Mouse (Mus musculus) kidney, embryonic 16.5 days (tissue): Measurements from ENCODE around the gene Med13l. TPM values are rescaled to one million over a fixed set of nuclear protein-coding genes. Genes with fewer than 3 reads are reported as not detected.
A peak's percentile ranks its signal among the peaks of the same experiment; 100 is the strongest.

Source experiments
- ATAC-seq: fragments of 200-750 bp; cut with Nextera tagmentation; 2 replicates; pipeline ENCODE4 v1.8.0; 2017; ENCODE audit warnings: moderate TSS enrichment; ENCODE audit not compliant: low FRiP score, low TSS enrichment
- H3K27ac ChIP-seq: fragments of 300-500 bp; sonication (generic); 2 replicates; pipeline ENCODE4 v1.5.1; 2014; ENCODE audit warnings: low read length
- H3K27me3 ChIP-seq: fragments of 300-500 bp; sonication (generic); 2 replicates; pipeline ENCODE4 v1.6.1; 2014; ENCODE audit warnings: low read length, control low read depth, mixed read lengths; ENCODE audit not compliant: insufficient read depth
- H3K36me3 ChIP-seq: fragments of 300-500 bp; sonication (generic); 2 replicates; pipeline ENCODE4 v1.6.1; 2014; ENCODE audit warnings: low read length, control low read depth, mixed read lengths; ENCODE audit not compliant: insufficient read depth
- H3K4me1 ChIP-seq: fragments of 300-500 bp; sonication (generic); 2 replicates; pipeline ENCODE4 v1.6.1; 2014; ENCODE audit warnings: low read length, control low read depth, mixed read lengths; ENCODE audit not compliant: insufficient read depth
- H3K4me2 ChIP-seq: fragments of 300-500 bp; sonication (generic); replicated peaks from 2 replicates; pipeline ENCODE4 v1.6.1; 2014; ENCODE audit warnings: low read depth, low read length
- H3K4me3 ChIP-seq: fragments of 300-500 bp; sonication (generic); 2 replicates; pipeline ENCODE4 v1.5.1; 2014; ENCODE audit warnings: mild to moderate bottlenecking, low read length
- H3K9ac ChIP-seq: fragments of 300-500 bp; sonication (generic); replicated peaks from 2 replicates; pipeline ENCODE4 v1.6.1; 2014; ENCODE audit warnings: low read length
- H3K9me3 ChIP-seq: fragments of 300-500 bp; sonication (generic); 2 replicates; pipeline ENCODE4 v1.6.1; 2016; ENCODE audit warnings: low read length, control low read depth
- WGBS: fragments of 180-500 bp; shearing (Covaris S2); extraction: QIAGEN DNeasy Blood & Tissue Kit; methylation state at CpG from one replicate; pipeline ENCODE4 v1.1.7; 2014; 5-methylcytosine and 5-hydroxymethylcytosine counted together
- polyA plus RNA-seq: library from polyadenylated mRNA; unstranded; fragments of >200 nt; fragmentation: Nextera tagmentation; extraction: Ambion mirVana; gene quantifications from 2 replicates; pipeline ENCODE4 v1.2.1, GENCODE M21; 2015

Gene Med13l
- polyA plus RNA-seq, 1 experiment from 2014 or later, result 8.2 TPM

DNA sequence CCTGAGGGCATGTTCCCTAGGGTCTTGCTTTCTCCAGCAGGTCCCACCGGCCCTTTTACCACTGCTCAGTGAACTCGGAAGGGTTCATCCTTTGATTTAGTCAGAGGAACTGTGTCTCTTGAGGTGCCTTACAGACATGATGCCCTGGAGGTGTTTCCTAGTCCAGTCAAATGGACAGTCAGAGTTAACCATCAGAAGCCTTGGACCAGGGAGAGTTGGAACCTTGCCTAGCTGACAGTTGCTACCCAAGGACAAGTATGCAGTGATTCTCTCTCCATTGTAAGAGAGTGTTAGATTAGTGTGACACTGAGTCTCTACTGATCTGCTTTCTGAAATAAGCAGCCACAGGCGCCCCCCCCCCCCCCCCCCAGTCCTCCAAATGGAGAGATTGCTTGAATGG, 162.0 kb downstream of the Med13l start:
- no peak for ATAC-seq
- 63% methylated on average over 3 of the region's 3 CpGs for WGBS
- Histone ChIP-seq H3K9me3 (no peaks in the 10 kb centered on the region), H3K27ac (no peak overlapping the region), H3K4me3 (no peak overlapping the region), H3K4me2 (no peak overlapping the region), H3K4me1 (peaks cover 5% of the 10 kb centered on the region; the same call in 1 of the 2 replicates), H3K27me3 (no peaks in the 10 kb centered on the region), H3K36me3 (peaks cover 16% of the 10 kb centered on the region), H3K9ac (no peak overlapping the region)

DNA sequence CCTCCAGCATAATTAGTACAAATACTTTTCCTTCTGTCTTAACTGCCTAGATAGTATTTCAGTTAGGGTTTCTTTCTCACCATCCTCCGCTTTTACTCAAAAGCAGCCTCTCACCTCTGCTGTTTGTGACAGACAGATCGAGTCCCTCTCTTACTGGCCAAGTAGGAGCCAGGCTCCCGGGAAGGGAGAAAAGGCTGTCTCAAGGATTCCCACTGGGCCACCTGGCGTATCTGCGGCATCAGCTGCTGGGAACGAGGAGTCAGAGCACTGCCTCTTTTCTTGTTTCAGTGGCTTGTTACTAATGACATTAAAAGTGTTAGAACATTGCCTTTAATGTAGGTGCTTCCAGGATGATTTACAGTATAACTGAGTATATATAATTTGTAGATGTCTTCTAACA, 164.9 kb downstream of the Med13l start:
- no peak for ATAC-seq
- peaks cover 44% of the 10 kb centered on the region for H3K36me3 ChIP-seq
- 0 out of 2 replicates have a peak, but pooled peaks cover 5% of the 10 kb centered on the region for H3K4me1 ChIP-seq
- no peaks in the 10 kb centered on the region for H3K27me3 ChIP-seq
- 78% methylated on average over 6 of the region's 6 CpGs for WGBS
- H3K4me3 ChIP-seq, result no peak overlapping the region
- no peak overlapping the region for H3K9ac ChIP-seq
- H3K27ac ChIP-seq, result no peak overlapping the region
- H3K9me3 ChIP-seq, result no peaks in the 10 kb centered on the region
- H3K4me2 ChIP-seq, result no peak overlapping the region

- Histone ChIP-seq H3K4me2 (no peak overlapping the region), H3K27ac (no peak overlapping the region), H3K4me1 (0 out of 2 replicates have a peak, but pooled peaks cover 5% of the 10 kb centered on the region), H3K36me3 (peaks cover 48% of the 10 kb centered on the region), H3K27me3 (no peaks in the 10 kb centered on the region), H3K9ac (no peak overlapping the region), H3K4me3 (no peak overlapping the region), H3K9me3 (no peaks in the 10 kb centered on the region)
- no peak for ATAC-seq
- WGBS, result 78% methylated on average over 10 of the region's 10 CpGs
Measured at GRCm38 (mm10) chr5:118725886-118726505, 165.5 kb downstream of the Med13l start.

GRCm38 (mm10) chr5:118727336-118727735, 166.9 kb downstream of the Med13l start:
- Histone ChIP-seq H3K36me3 (peaks cover 53% of the 10 kb centered on the region), H3K27ac (no peak overlapping the region), H3K4me2 (no peak overlapping the region), H3K9me3 (no peaks in the 10 kb centered on the region), H3K9ac (no peak overlapping the region), H3K27me3 (no peaks in the 10 kb centered on the region), H3K4me1 (0 out of 2 replicates have a peak, but pooled peaks cover 5% of the 10 kb centered on the region), H3K4me3 (no peak overlapping the region)
- WGBS, result 54% methylated on average over 16 of the region's 16 CpGs
- no peak for ATAC-seq

GRCm38 (mm10) chr5:118732221-118732620, 171.7 kb downstream of the Med13l start:
- Histone ChIP-seq H3K4me3 (no peak overlapping the region), H3K4me1 (0 out of 2 replicates have a peak, but pooled peaks cover 2% of the 10 kb centered on the region), H3K4me2 (no peak overlapping the region), H3K9me3 (no peaks in the 10 kb centered on the region), H3K36me3 (peaks cover 54% of the 10 kb centered on the region), H3K27me3 (no peaks in the 10 kb centered on the region), H3K9ac (no peak overlapping the region), H3K27ac (no peak overlapping the region)
- ATAC-seq, result no peak
- WGBS, result 51% methylated on average over 3 of the region's 3 CpGs

GRCm38 (mm10) chr5:118732651-118733050, 172.2 kb downstream of the Med13l start:
- H3K4me3 ChIP-seq, result no peak overlapping the region
- H3K4me2 ChIP-seq, result no peak overlapping the region
- 68% methylated on average over 8 of the region's 8 CpGs for WGBS
- no peaks in the 10 kb centered on the region for H3K27me3 ChIP-seq
- no peaks in the 10 kb centered on the region for H3K4me1 ChIP-seq
- no peaks in the 10 kb centered on the region for H3K9me3 ChIP-seq
- ATAC-seq, result no peak
- no peak overlapping the region for H3K9ac ChIP-seq
- peaks cover 50% of the 10 kb centered on the region for H3K36me3 ChIP-seq
- H3K27ac ChIP-seq, result no peak overlapping the region

DNA sequence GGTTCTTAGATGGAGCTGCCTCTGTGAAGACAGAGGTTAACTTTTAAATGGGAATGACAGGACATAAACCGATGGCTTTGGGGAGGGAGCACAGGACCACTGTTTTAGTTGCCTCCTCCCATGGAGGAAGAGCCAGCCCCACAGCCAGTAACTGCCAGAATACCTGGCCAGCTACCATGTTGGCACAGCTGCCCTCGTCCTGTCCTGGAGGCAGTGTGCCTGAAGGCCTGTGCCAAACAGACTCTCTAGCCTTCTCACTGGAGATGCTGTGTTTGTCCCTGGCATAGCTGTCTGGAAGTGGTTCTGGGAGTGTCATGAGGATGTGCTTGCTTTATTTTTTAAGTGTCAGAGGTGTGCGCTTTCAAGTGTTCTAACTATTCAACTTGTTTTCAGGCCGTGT, 173.1 kb downstream of the Med13l start:
- Histone ChIP-seq H3K9me3 (no peaks in the 10 kb centered on the region), H3K27ac (no peak overlapping the region), H3K4me2 (no peak overlapping the region), H3K36me3 (peaks cover 47% of the 10 kb centered on the region), H3K4me1 (no peaks in the 10 kb centered on the region), H3K9ac (no peak overlapping the region), H3K4me3 (no peak overlapping the region), H3K27me3 (no peaks in the 10 kb centered on the region)
- ATAC-seq, result no peak
- 71% methylated on average over 4 of the region's 4 CpGs for WGBS

DNA sequence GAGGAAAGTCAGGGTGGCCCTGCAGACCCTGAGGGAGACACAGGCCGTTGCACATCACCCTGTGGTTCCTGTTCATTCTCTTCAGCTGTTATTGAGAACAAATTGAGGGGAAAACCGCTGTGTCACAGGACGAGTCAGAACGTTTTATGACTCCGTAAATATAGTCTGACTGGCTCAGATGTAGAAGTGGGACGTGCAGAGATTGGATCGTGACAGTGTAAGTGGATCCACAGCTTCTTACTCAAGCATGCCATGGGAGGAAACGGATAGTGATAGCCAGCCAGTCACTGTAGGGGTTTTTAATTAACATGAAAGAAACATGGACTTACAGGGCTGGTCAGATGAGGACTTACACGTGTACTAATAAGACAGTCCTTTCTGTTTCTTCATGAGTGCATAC, 174.0 kb downstream of the Med13l start:
- no peaks in the 10 kb centered on the region for H3K27me3 ChIP-seq
- WGBS, result 21% methylated on average over 9 of the region's 9 CpGs
- no peak overlapping the region for H3K4me3 ChIP-seq
- no peaks in the 10 kb centered on the region for H3K4me1 ChIP-seq
- peaks cover 46% of the 10 kb centered on the region for H3K36me3 ChIP-seq
- ATAC-seq, result peak; percentile 67
- H3K27ac ChIP-seq, result no peak overlapping the region
- H3K9me3 ChIP-seq, result no peaks in the 10 kb centered on the region
- no peak overlapping the region for H3K4me2 ChIP-seq
- no peak overlapping the region for H3K9ac ChIP-seq

- Histone ChIP-seq H3K36me3 (peaks cover 45% of the 10 kb centered on the region), H3K27ac (no peak overlapping the region), H3K4me2 (no peak overlapping the region), H3K27me3 (no peaks in the 10 kb centered on the region), H3K4me3 (no peak overlapping the region), H3K9ac (no peak overlapping the region), H3K4me1 (no peaks in the 10 kb centered on the region), H3K9me3 (peaks cover 7% of the 10 kb centered on the region; the same call in 1 of the 2 replicates)
- no peak for ATAC-seq
- WGBS, result 92% methylated on average over 8 of the region's 8 CpGs
Measured at GRCm38 (mm10) chr5:118735738-118736137, 175.3 kb downstream of the Med13l start.

DNA sequence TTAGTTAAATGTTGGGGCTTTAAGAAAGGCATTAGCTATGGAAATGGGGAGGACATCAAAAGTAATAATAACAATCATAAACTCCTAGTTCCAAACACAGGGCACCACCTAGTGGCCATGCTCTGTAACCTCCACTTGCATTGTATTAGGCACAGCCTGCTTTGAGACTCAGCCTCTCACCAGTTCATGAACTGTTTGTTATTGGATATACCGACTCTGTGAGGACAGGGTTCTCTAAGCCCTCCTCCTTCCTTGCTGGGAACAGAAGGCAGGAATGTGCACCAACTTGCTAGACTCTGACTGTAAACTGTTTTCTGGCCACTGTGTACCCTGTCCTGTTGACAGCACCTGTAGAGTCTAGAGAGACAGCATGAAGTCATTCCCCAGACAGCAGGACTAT, 177.1 kb downstream of the Med13l start:
- H3K4me2 ChIP-seq, result no peak overlapping the region
- ATAC-seq, result no peak
- H3K9ac ChIP-seq, result no peak overlapping the region
- no peak overlapping the region for H3K4me3 ChIP-seq
- H3K27ac ChIP-seq, result no peak overlapping the region
- peaks cover 54% of the 10 kb centered on the region for H3K36me3 ChIP-seq
- H3K9me3 ChIP-seq, result peaks cover 7% of the 10 kb centered on the region; the same call in 1 of the 2 replicates
- H3K27me3 ChIP-seq, result no peaks in the 10 kb centered on the region
- whole genome bisulfite sequencing, result 19% methylated on average over 1 of the region's 1 CpGs
- H3K4me1 ChIP-seq, result no peaks in the 10 kb centered on the region; the same call in 1 of the 2 replicates
